Mouse (Mus musculus) left cerebral cortex, adult 6 months (tissue): ENCODE measurements around the gene Gm43302. TPM values are rescaled to one million over a fixed set of nuclear protein-coding genes. Genes with fewer than 3 reads are reported as not detected.

ENCODE experiments used
- long read RNA-seq, 2 experiments: library from polyadenylated mRNA; unstranded; transcript quantifications; one replicate each; pipeline ENCODE4 v2.0.0; 2019 to 2020
- polyA plus RNA-seq: library from polyadenylated mRNA; unstranded; fragments of <200 nt; fragmentation: Nextera tagmentation; gene quantifications from 2 replicates; pipeline ENCODE4 v1.2.3, GENCODE M21; 2021

Gm43302 gene
- polyA plus RNA-seq: not detected in 2 replicates
- long read RNA-seq, experiment 1: 0 reads
- long read RNA-seq, experiment 2: 0 reads

GRCm38 (mm10) chr5:105293226-105294165 is at the start of gene Gm43302, which contains the start of gene Gbp6:
Gm43302 (minus strand) TSS chr5:105293695.
Gbp6 (minus strand) TSS chr5:105293698.

DNA sequence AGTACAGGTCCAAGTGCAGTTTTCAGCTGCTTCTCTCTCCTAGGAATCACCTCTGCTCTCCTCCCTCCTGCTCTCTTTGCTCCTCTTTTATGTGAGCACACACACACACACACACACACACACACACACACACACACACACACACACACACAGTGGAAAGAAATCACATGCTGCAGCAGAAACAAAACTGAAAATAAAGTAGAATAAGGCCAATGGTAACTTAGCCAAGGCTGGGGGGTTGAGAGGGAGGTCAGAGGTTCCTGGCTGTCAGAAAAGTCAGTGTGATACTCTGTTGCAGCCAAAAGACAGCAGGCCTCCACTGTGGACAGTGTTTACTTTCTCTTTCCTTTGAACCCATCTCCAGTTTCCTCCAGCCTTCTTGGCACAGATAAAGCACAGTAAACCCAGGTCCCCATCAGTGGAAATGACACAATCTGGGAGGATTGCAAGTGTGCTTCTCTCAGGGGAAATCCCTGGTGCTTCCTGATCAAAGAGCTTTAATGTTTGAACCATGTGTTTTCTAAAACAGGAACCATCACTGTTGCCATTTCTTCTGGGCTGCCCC is 53.9 kb downstream of the Gm43302 start, which contains the start of gene Gbp10:
Gene Gbp10, minus strand, starts transcription at position 51 of the 565 bp plus-strand sequence.

Other genes starting within 250 kb of the Gm43302 start
- 0.59 and 1.0 TPM in 2 replicates for gene Gbp9, start 154.2 kb downstream of the Gm43302 start, polyA plus RNA-seq
- gene Gbp8, start 154.2 kb downstream of the Gm43302 start, polyA plus RNA-seq: 0.16 and 0.31 TPM in 2 replicates
- gene Gbp4, start 154.1 kb downstream of the Gm43302 start, polyA plus RNA-seq: 0.77 and 1.0 TPM in 2 replicates
- 0.26 TPM in 1 of 2 replicates, not detected in the other for gene Gbp10, start 54.2 kb downstream of the Gm43302 start, polyA plus RNA-seq
- gene Gbp6, start within 50 bp of the Gm43302 start, polyA plus RNA-seq: 1.3 and 1.6 TPM in 2 replicates
- gene Lrrc8b, start 122.1 kb upstream of the Gm43302 start, polyA plus RNA-seq: 9.5 and 28.9 TPM in 2 replicates
- gene Lrrc8c, start 225.7 kb upstream of the Gm43302 start, polyA plus RNA-seq: 6.0 and 7.5 TPM in 2 replicates